In genomic region chr9:48340708-48341380, GRCm38 (mm10) we compare ENCODE assay signal across 12 mouse cellular contexts. TPM values are rescaled to one million over a fixed set of nuclear protein-coding genes. Genes with fewer than 3 reads are reported as not detected.
DNase-seq lines count a peak whose midpoint lies in the region; ATAC-seq and TF ChIP-seq lines count a peak whose summit lies in the region.
"Had no signal": no experiment of that assay in that cellular context is flagged by ENCODE, and none has a peak within 500 bp of the region (broad histone marks: within the 10 kb centered on the region; RNA-seq: fewer than 3 reads in every experiment).

No protein-coding gene starts in this region.

- H3K36me3 ChIP-seq in intestine, embryonic 15.5 days: no peaks in the 10 kb centered on the region
- H3K36me3 ChIP-seq in intestine, postnatal 0 days (ENCODE audit: control insufficient read depth, insufficient read depth): no peaks in the 10 kb centered on the region
- H3K36me3 ChIP-seq in G1E (replicated peaks): no peaks in the 10 kb centered on the region
- H3K36me3 ChIP-seq in liver, embryonic 15.5 days (replicated peaks): peaks cover 31% of the 10 kb centered on the region
- H3K36me3 ChIP-seq: embryonic facial prominence, embryonic 15.5 days had no signal

- ATAC-seq in intestine, embryonic 15.5 days: peak; percentile 72; the same call in 1 of the 2 replicates
- ATAC-seq in intestine, postnatal 0 days: no peak
- ATAC-seq in G1E (ENCODE audit: extremely low read depth, insufficient number of reproducible peaks, low FRiP score, poor library complexity, severe bottlenecking): no peak
- peak; percentile 98 for ATAC-seq in liver, embryonic 15.5 days (ENCODE audit: insufficient read depth)

- DNase-seq in G1E (ENCODE audit: low spot score): no peak
- peak; percentile 79 for DNase-seq in c-Kit-positive CD71-positive TER-119-positive erythroid progenitor cells, embryonic 14.5 days (ENCODE audit: low spot score)
- no peak for DNase-seq in right cerebral cortex, postnatal 14 days
- no peak for DNase-seq in right cerebral cortex, postnatal 25 days
- DNase-seq in embryo, embryonic 10 days (ENCODE audit: low spot score): no peak
- DNase-seq: cerebellum, adult 9-11 months; heart, postnatal 10 days; right cerebral cortex, postnatal 4 days had no signal

- H3K27me3 ChIP-seq in intestine, embryonic 15.5 days (replicated peaks): no peaks in the 10 kb centered on the region
- no peaks in the 10 kb centered on the region for H3K27me3 ChIP-seq in intestine, postnatal 0 days (replicated peaks; ENCODE audit: control insufficient read depth, insufficient read depth, low read length)
- no peaks in the 10 kb centered on the region for H3K27me3 ChIP-seq in G1E (ENCODE audit: insufficient read depth, low read length)
- H3K27me3 ChIP-seq in liver, embryonic 15.5 days: no peaks in the 10 kb centered on the region
- H3K27me3 ChIP-seq: embryonic facial prominence, embryonic 15.5 days had no signal

- no peak overlapping the region for H3K27ac ChIP-seq in intestine, embryonic 15.5 days
- H3K27ac ChIP-seq in intestine, postnatal 0 days (ENCODE audit: low read depth, low read length): no peak overlapping the region
- peak overlapping the region; percentile 95 for H3K27ac ChIP-seq in liver, embryonic 15.5 days (replicated peaks)
- H3K27ac ChIP-seq: embryonic facial prominence, embryonic 15.5 days had no signal

- WGBS in intestine, embryonic 15.5 days: 70% methylated on average over 10 of the region's 10 CpGs
- WGBS in intestine, postnatal 0 days: 73% methylated on average over 10 of the region's 10 CpGs
- WGBS in liver, embryonic 15.5 days (ENCODE audit: insufficient replicate concordance): 29% methylated on average over 10 of the region's 10 CpGs

- no peaks in the 10 kb centered on the region for H3K4me1 ChIP-seq in intestine, embryonic 15.5 days (replicated peaks)
- H3K4me1 ChIP-seq in intestine, postnatal 0 days (replicated peaks; ENCODE audit: control insufficient read depth, insufficient read depth, low read length): no peaks in the 10 kb centered on the region
- H3K4me1 ChIP-seq in G1E (ENCODE audit: insufficient read depth, low read depth, low read length): peaks cover 54% of the 10 kb centered on the region
- peaks cover 36% of the 10 kb centered on the region for H3K4me1 ChIP-seq in liver, embryonic 15.5 days (replicated peaks)
- H3K4me1 ChIP-seq: embryonic facial prominence, embryonic 15.5 days had no signal

- no peaks in the 10 kb centered on the region for H3K9me3 ChIP-seq in intestine, embryonic 15.5 days
- H3K9me3 ChIP-seq in intestine, postnatal 0 days (ENCODE audit: control insufficient read depth): no peaks in the 10 kb centered on the region
- H3K9me3 ChIP-seq in G1E (replicated peaks): no peaks in the 10 kb centered on the region
- H3K9me3 ChIP-seq in liver, embryonic 15.5 days (replicated peaks): no peaks in the 10 kb centered on the region
- H3K9me3 ChIP-seq: embryonic facial prominence, embryonic 15.5 days had no signal

- H3K9ac ChIP-seq in intestine, embryonic 15.5 days: no peak overlapping the region
- no peak overlapping the region for H3K9ac ChIP-seq in intestine, postnatal 0 days (ENCODE audit: low read depth, low read length)
- H3K9ac ChIP-seq in liver, embryonic 15.5 days: peak overlapping the region; percentile 89
- H3K9ac ChIP-seq: embryonic facial prominence, embryonic 15.5 days had no signal

- H3K4me3 ChIP-seq in intestine, embryonic 15.5 days (replicated peaks): no peak overlapping the region
- no peak overlapping the region for H3K4me3 ChIP-seq in intestine, postnatal 0 days (ENCODE audit: low read depth, low read length)
- peak overlapping the region; percentile 54; the same call in 1 of the 2 replicates for H3K4me3 ChIP-seq in G1E (ENCODE audit: low read depth, low read length)
- peak overlapping the region; percentile 74 for H3K4me3 ChIP-seq in liver, embryonic 15.5 days (replicated peaks)
- H3K4me3 ChIP-seq: embryonic facial prominence, embryonic 15.5 days had no signal

- no peak overlapping the region for H3K4me2 ChIP-seq in intestine, embryonic 15.5 days (replicated peaks)
- H3K4me2 ChIP-seq in intestine, postnatal 0 days (replicated peaks; ENCODE audit: low read depth): no peak overlapping the region
- H3K4me2 ChIP-seq in liver, embryonic 15.5 days: peak overlapping the region; percentile 58
- H3K4me2 ChIP-seq: embryonic facial prominence, embryonic 15.5 days had no signal

- TF ChIP-seq CTCF in intestine, postnatal 0 days (IDR thresholded peaks at IDR 0.05; ENCODE audit: low read depth): no peak
- no peak for TF ChIP-seq CTCF in G1E (IDR thresholded peaks at IDR 0.05; ENCODE audit: low read depth, low read length)

RNA-seq across cellular contexts. Expression of gene Nxpe2, which starts 12.4 kb away (rescaled TPM):
- polyA plus RNA-seq in intestine, embryonic 15.5 days (2015; fragmentation: Nextera tagmentation; extraction: Ambion mirVana): 2.8 and 3.2 TPM in 2 replicates
- polyA plus RNA-seq in intestine, postnatal 0 days (2015; fragmentation: Nextera tagmentation; extraction: Ambion mirVana): 0.72 and 0.76 TPM in 2 replicates
- total RNA-seq in G1E (2014; fragmentation: Nextera tagmentation) (10.5 and 64.3 TPM in 2 replicates), G1E (2017) (1.5 and 2.3 TPM in 2 replicates)
- 0.12 and 0.18 TPM in 2 replicates for polyA plus RNA-seq in G1E (2012)
- 132 and 133 TPM in 2 replicates for polyA plus RNA-seq in liver, embryonic 15.5 days (2015; fragmentation: Nextera tagmentation; extraction: Ambion mirVana)

Comparison
In these comparisons a context has a peak if more than half of its experiments do, and no peak if none do; other contexts are left out.
1. ATAC-seq: peak in intestine, embryonic 15.5 days (single experiment) and liver, embryonic 15.5 days (single experiment); none in intestine, postnatal 0 days (single experiment) and G1E (single experiment).
2. H3K4me3 ChIP-seq: peak in G1E (single experiment) and liver, embryonic 15.5 days (single experiment); none in intestine, embryonic 15.5 days (single experiment) and intestine, postnatal 0 days (single experiment).
3. RNA of gene Nxpe2, which starts 12.4 kb away (polyA plus RNA-seq): 132 to 133 TPM in liver, embryonic 15.5 days; 2.8 to 3.2 TPM in intestine, embryonic 15.5 days, 0.72 to 0.76 TPM in intestine, postnatal 0 days and 0.12 to 0.18 TPM in G1E; every median in the first group is over 10 times any median in the second.